Mouse (Mus musculus): ENCODE measurements around the gene Fitm1. TPM values are rescaled to one million over a fixed set of nuclear protein-coding genes. Genes with fewer than 3 reads are reported as not detected.

Fitm1 gene
- polyA plus RNA-seq (2014; fragmentation: Nextera tagmentation; extraction: Ambion mirVana): 4.7 and 6.8 TPM in 2 replicates

- WGBS: 82% methylated on average over 8 of the region's 8 CpGs
- Histone ChIP-seq H3K27me3 (ENCODE audit: control insufficient read depth, insufficient read depth, low read length) (no peaks in the 10 kb centered on the region), H3K9ac (ENCODE audit: low read length) (no peak within 1 kb of the TSS), H3K9me3 (ENCODE audit: control insufficient read depth, low read length) (no peaks in the 10 kb centered on the region), H3K4me3 (ENCODE audit: low read depth, low read length) (no peak within 1 kb of the TSS), H3K4me1 (ENCODE audit: control insufficient read depth, insufficient read depth, low read length) (peaks cover 8% of the 10 kb centered on the region; the same call in 1 of the 2 replicates), H3K36me3 (ENCODE audit: control insufficient read depth, insufficient read depth, low read length) (no peaks in the 10 kb centered on the region), H3K4me2 (ENCODE audit: low read depth) (no peak within 1 kb of the TSS), H3K27ac (ENCODE audit: low read depth, low read length) (no peak within 1 kb of the TSS)
- DNase-seq (ENCODE audit: low spot score) (no peak), ATAC-seq (ENCODE audit: insufficient read depth, low FRiP score, low TSS enrichment) (no peak)
Observed at GRCm38 (mm10) chr14:55575302-55575701, at the start of gene Fitm1. Fitm1 (plus strand) TSS chr14:55575617.

DNA sequence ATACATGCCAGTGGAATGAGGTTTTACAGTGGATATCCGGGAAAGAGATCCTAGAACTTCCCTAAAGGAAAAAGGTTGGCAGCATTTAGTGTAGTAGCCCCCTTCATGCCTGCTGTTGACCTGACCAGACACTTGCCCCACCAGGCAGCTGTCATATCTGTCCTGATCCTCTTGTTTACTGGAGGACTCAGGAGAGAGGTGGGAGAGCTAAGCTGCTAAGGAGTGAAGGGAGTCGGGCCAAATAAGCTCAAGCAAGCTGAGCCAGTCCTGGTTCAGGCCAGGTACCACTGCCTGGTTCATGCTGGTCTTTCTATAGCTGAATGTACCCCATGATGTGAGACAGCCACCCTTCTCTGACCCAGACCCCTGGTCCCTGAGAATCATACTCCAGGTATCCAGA is 48.7 kb upstream of the Fitm1 start:
- DNase-seq (ENCODE audit: low spot score): no peak
- Histone ChIP-seq H3K27me3 (ENCODE audit: control insufficient read depth, insufficient read depth, low read length) (peaks cover 4% of the 10 kb centered on the region; the same call in 1 of the 2 replicates), H3K36me3 (ENCODE audit: control insufficient read depth, insufficient read depth, low read length) (no peaks in the 10 kb centered on the region), H3K4me1 (ENCODE audit: control insufficient read depth, insufficient read depth, low read length) (no peaks in the 10 kb centered on the region), H3K9ac (ENCODE audit: low read length) (no peak overlapping the region), H3K4me3 (ENCODE audit: low read depth, low read length) (no peak overlapping the region), H3K9me3 (ENCODE audit: control insufficient read depth, low read length) (no peaks in the 10 kb centered on the region), H3K27ac (ENCODE audit: low read depth, low read length) (no peak overlapping the region), H3K4me2 (ENCODE audit: low read depth) (no peak overlapping the region)
- no peak for ATAC-seq (ENCODE audit: insufficient read depth, low FRiP score, low TSS enrichment)
- WGBS: 83% methylated on average over 2 of the region's 2 CpGs

GRCm38 (mm10) chr14:55527940-55528339 is 47.5 kb upstream of the Fitm1 start:
- Histone ChIP-seq H3K27ac (ENCODE audit: low read depth, low read length) (no peak overlapping the region), H3K4me1 (ENCODE audit: control insufficient read depth, insufficient read depth, low read length) (no peaks in the 10 kb centered on the region), H3K4me2 (ENCODE audit: low read depth) (no peak overlapping the region), H3K36me3 (ENCODE audit: control insufficient read depth, insufficient read depth, low read length) (no peaks in the 10 kb centered on the region), H3K27me3 (ENCODE audit: control insufficient read depth, insufficient read depth, low read length) (no peaks in the 10 kb centered on the region), H3K4me3 (ENCODE audit: low read depth, low read length) (no peak overlapping the region), H3K9me3 (ENCODE audit: control insufficient read depth, low read length) (no peaks in the 10 kb centered on the region), H3K9ac (ENCODE audit: low read length) (no peak overlapping the region)
- ATAC-seq (ENCODE audit: insufficient read depth, low FRiP score, low TSS enrichment): no peak
- WGBS: 18% methylated on average over 3 of the region's 3 CpGs
- DNase-seq (ENCODE audit: low spot score): no peak

DNA sequence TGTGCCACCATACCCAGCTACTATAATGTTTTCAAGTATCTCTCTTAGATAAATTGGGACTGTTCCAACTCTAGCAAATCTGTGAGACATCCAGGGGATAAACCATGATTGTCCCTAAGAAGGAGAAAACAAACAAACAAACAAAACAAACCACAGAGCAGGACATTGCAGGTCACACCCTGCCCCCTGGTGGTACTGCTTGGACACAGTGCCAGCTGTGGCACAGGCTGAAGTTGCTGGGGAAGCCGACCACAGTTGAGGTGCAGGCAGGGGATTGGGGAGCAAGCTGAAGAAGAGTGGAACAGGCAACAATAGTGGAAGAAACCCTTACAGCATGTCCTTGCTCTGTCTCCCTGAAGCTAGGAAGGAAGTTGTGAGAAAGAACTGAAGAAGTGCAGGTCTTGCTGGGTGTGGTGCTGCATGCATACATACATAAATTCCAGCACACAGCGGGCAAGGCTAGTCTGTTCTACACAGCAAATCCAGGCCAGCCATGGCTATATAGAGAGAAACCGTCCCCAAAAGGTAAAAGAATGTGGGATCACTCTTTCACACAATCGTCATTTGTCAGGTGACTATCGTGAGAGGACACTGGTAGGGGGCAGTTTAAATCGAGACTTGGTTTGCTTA is 39.2 kb upstream of the Fitm1 start:
- H3K4me1 ChIP-seq (ENCODE audit: control insufficient read depth, insufficient read depth, low read length): 0 out of 2 replicates have a peak, but pooled peaks cover 5% of the 10 kb centered on the region
- H3K9me3 ChIP-seq (ENCODE audit: control insufficient read depth, low read length): no peaks in the 10 kb centered on the region
- H3K9ac ChIP-seq (ENCODE audit: low read length): no peak overlapping the region
- no peaks in the 10 kb centered on the region for H3K36me3 ChIP-seq (ENCODE audit: control insufficient read depth, insufficient read depth, low read length)
- H3K27me3 ChIP-seq (ENCODE audit: control insufficient read depth, insufficient read depth, low read length): no peaks in the 10 kb centered on the region
- no peak overlapping the region for H3K4me3 ChIP-seq (ENCODE audit: low read depth, low read length)
- H3K4me2 ChIP-seq (ENCODE audit: low read depth): no peak overlapping the region
- 51% methylated on average over 6 of the region's 6 CpGs for WGBS
- no peak for ATAC-seq (ENCODE audit: insufficient read depth, low FRiP score, low TSS enrichment)
- H3K27ac ChIP-seq (ENCODE audit: low read depth, low read length): no peak overlapping the region
- DNase-seq (ENCODE audit: low spot score): peak; percentile 42

DNA sequence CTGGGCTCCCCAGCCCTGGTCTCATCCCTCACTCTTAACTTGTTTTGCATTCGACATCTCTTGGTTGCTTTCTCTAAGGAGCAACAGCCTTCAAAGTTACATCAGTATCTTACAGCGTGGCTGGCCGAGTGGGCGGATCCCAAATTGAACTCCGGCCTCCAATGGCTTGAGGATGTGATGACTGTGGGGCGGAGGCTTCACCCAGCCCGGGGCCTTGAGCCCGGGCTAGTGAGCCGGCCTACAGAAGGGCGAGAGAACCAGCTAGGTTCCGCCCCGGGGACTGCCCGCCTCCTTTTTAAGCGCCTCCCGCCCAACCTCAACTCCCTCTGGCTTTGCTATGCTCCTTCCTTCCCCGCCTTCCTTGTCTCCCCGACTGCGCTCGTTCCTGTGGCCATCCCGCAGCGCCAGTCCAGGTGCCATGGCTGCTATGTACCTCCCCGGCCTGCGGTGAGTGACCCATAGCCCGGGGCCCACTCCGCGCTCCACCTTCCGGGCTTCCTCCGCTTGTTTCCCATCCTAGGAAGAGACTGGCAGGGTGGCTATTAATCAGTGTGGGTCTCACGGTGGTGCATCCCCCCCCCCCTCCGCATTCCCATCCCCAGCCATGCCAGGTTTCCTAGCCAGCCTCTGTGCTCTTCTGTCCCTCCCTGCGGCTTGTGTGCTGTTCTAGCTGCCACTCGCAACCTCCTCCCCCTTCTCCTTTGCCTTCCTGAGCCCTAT is 35.2 kb upstream of the Fitm1 start, which contains the start of gene Pck2:
TSS of gene Pck2 (plus strand) at position 200 of the 720 bp plus-strand sequence.
- Histone ChIP-seq H3K9ac (ENCODE audit: low read length) (peak within 1 kb of the TSS; percentile 77), H3K27ac (ENCODE audit: low read depth, low read length) (no peak within 1 kb of the TSS), H3K9me3 (ENCODE audit: control insufficient read depth, low read length) (no peaks in the 10 kb centered on the region), H3K4me1 (ENCODE audit: control insufficient read depth, insufficient read depth, low read length) (0 out of 2 replicates have a peak, but pooled peaks cover 6% of the 10 kb centered on the region), H3K4me3 (ENCODE audit: low read depth, low read length) (peak within 1 kb of the TSS; percentile 55), H3K4me2 (ENCODE audit: low read depth) (peak within 1 kb of the TSS; percentile 81), H3K36me3 (ENCODE audit: control insufficient read depth, insufficient read depth, low read length) (no peaks in the 10 kb centered on the region), H3K27me3 (ENCODE audit: control insufficient read depth, insufficient read depth, low read length) (no peaks in the 10 kb centered on the region)
- ATAC-seq (ENCODE audit: insufficient read depth, low FRiP score, low TSS enrichment): peak; percentile 79
- WGBS: under 1% methylated on average over 32 of the region's 32 CpGs
- DNase-seq (ENCODE audit: low spot score): peak; percentile 80

GRCm38 (mm10) chr14:55540787-55541321 is 34.6 kb upstream of the Fitm1 start:
- Histone ChIP-seq H3K27me3 (ENCODE audit: control insufficient read depth, insufficient read depth, low read length) (no peaks in the 10 kb centered on the region), H3K27ac (ENCODE audit: low read depth, low read length) (no peak overlapping the region), H3K9ac (ENCODE audit: low read length) (peak overlapping the region; percentile 77), H3K4me1 (ENCODE audit: control insufficient read depth, insufficient read depth, low read length) (0 out of 2 replicates have a peak, but pooled peaks cover 6% of the 10 kb centered on the region), H3K9me3 (ENCODE audit: control insufficient read depth, low read length) (no peaks in the 10 kb centered on the region), H3K36me3 (ENCODE audit: control insufficient read depth, insufficient read depth, low read length) (no peaks in the 10 kb centered on the region), H3K4me3 (ENCODE audit: low read depth, low read length) (peak overlapping the region; percentile 55), H3K4me2 (ENCODE audit: low read depth) (peak overlapping the region; percentile 81)
- DNase-seq (ENCODE audit: low spot score) (peak; percentile 75), ATAC-seq (ENCODE audit: insufficient read depth, low FRiP score, low TSS enrichment) (peak; percentile 55; the same call in 1 of the 2 replicates)
- 9% methylated on average over 10 of the region's 10 CpGs for WGBS

- Histone ChIP-seq H3K4me1 (ENCODE audit: control insufficient read depth, insufficient read depth, low read length) (0 out of 2 replicates have a peak, but pooled peaks cover 6% of the 10 kb centered on the region), H3K9me3 (ENCODE audit: control insufficient read depth, low read length) (no peaks in the 10 kb centered on the region), H3K27ac (ENCODE audit: low read depth, low read length) (no peak overlapping the region), H3K9ac (ENCODE audit: low read length) (no peak overlapping the region), H3K27me3 (ENCODE audit: control insufficient read depth, insufficient read depth, low read length) (no peaks in the 10 kb centered on the region), H3K4me2 (ENCODE audit: low read depth) (no peak overlapping the region), H3K36me3 (ENCODE audit: control insufficient read depth, insufficient read depth, low read length) (no peaks in the 10 kb centered on the region), H3K4me3 (ENCODE audit: low read depth, low read length) (no peak overlapping the region)
- no peak for DNase-seq (ENCODE audit: low spot score)
- WGBS: 97% methylated on average over 12 of the region's 12 CpGs
- ATAC-seq (ENCODE audit: insufficient read depth, low FRiP score, low TSS enrichment): no peak
Observed at GRCm38 (mm10) chr14:55542268-55542667, 33.1 kb upstream of the Fitm1 start.

- ATAC-seq (ENCODE audit: insufficient read depth, low FRiP score, low TSS enrichment): no peak
- H3K4me2 ChIP-seq (ENCODE audit: low read depth): no peak overlapping the region
- H3K9ac ChIP-seq (ENCODE audit: low read length): no peak overlapping the region
- H3K27me3 ChIP-seq (ENCODE audit: control insufficient read depth, insufficient read depth, low read length): no peaks in the 10 kb centered on the region
- 90% methylated on average over 9 of the region's 9 CpGs for whole genome bisulfite sequencing
- no peak for DNase-seq (ENCODE audit: low spot score)
- H3K4me1 ChIP-seq (ENCODE audit: control insufficient read depth, insufficient read depth, low read length): 0 out of 2 replicates have a peak, but pooled peaks cover 6% of the 10 kb centered on the region
- H3K27ac ChIP-seq (ENCODE audit: low read depth, low read length): no peak overlapping the region
- H3K36me3 ChIP-seq (ENCODE audit: control insufficient read depth, insufficient read depth, low read length): no peaks in the 10 kb centered on the region
- no peaks in the 10 kb centered on the region for H3K9me3 ChIP-seq (ENCODE audit: control insufficient read depth, low read length)
- H3K4me3 ChIP-seq (ENCODE audit: low read depth, low read length): no peak overlapping the region
Observed at GRCm38 (mm10) chr14:55544334-55544733, 31.1 kb upstream of the Fitm1 start.
